Mouse (Mus musculus) midbrain, embryonic 16.5 days (tissue): Measurements from ENCODE around the gene Pcgf3. TPM values are rescaled to one million over a fixed set of nuclear protein-coding genes. Genes with fewer than 3 reads are reported as not detected.

Experiments
- polyA plus RNA-seq: library from polyadenylated mRNA; unstranded; fragments of >200 nt; fragmentation: Nextera tagmentation; extraction: Ambion mirVana; gene quantifications from 2 replicates; pipeline ENCODE4 v1.2.1, GENCODE M21; 2015

Pcgf3 gene
- polyA plus RNA-seq, 1 experiment from 2014 or later: 25.7 TPM

Other genes starting within 250 kb of the Pcgf3 start
- gene Dr1, start 192.3 kb upstream of the Pcgf3 start, polyA plus RNA-seq: 46.4 and 50.9 TPM in 2 replicates
- gene Pigg, start 148.6 kb upstream of the Pcgf3 start, polyA plus RNA-seq: 5.5 and 6.6 TPM in 2 replicates
- gene Gm42517, start 93.3 kb upstream of the Pcgf3 start, polyA plus RNA-seq: 2.2 and 2.6 TPM in 2 replicates
- 0.30 and 0.57 TPM in 2 replicates for gene Pde6b, start 72.8 kb upstream of the Pcgf3 start, polyA plus RNA-seq
- gene Atp5k, start 26.8 kb upstream of the Pcgf3 start, polyA plus RNA-seq: 350 and 353 TPM in 2 replicates
- 0.14 and 0.21 TPM in 2 replicates for gene Mfsd7a, start 12.3 kb upstream of the Pcgf3 start, polyA plus RNA-seq
- 70.7 and 88.6 TPM in 2 replicates for gene Cplx1, start 88.8 kb downstream of the Pcgf3 start, polyA plus RNA-seq
- gene Gak, start 168.5 kb downstream of the Pcgf3 start, polyA plus RNA-seq: 55.9 and 57.4 TPM in 2 replicates
- 22.0 and 25.1 TPM in 2 replicates for gene Tmem175, start 168.5 kb downstream of the Pcgf3 start, polyA plus RNA-seq
- gene Idua, start 199.1 kb downstream of the Pcgf3 start, polyA plus RNA-seq: 13.1 and 14.4 TPM in 2 replicates
- gene Dgkq, start 208.4 kb downstream of the Pcgf3 start, polyA plus RNA-seq: 33.0 and 36.9 TPM in 2 replicates
- 4.3 and 4.4 TPM in 2 replicates for gene Slc26a1, start 214.3 kb downstream of the Pcgf3 start, polyA plus RNA-seq
- gene Fgfrl1, start 231.2 kb downstream of the Pcgf3 start, polyA plus RNA-seq: 3.3 and 3.5 TPM in 2 replicates